Mouse (Mus musculus): ENCODE data around the gene Bsx. TPM values are rescaled to one million over a fixed set of nuclear protein-coding genes. Genes with fewer than 3 reads are reported as not detected.

The Bsx gene
- polyA plus RNA-seq, 1 experiment from 2014 or later: not detected

DNA sequence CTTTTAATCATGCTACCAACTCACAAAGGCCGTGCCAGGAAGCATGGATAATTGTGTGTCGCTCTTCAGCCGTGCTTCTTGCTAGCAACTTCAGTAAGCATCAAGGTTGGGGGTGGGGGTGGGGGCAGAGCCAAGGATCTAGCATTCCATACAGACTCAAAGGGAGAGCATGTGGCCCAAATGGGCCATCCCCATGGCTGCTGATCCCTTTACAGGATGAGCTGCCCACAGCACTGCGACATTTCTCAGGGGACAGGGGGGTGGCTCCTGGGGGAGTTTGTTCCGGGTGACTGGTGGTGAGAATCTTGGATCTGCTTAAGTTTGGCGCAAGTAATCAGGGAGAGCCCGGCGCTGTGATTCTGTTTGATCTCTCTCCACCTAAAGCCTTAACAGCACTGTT, 33.5 kb downstream of the Bsx start:
- Histone ChIP-seq H3K9me3 (no peaks in the 10 kb centered on the region), H3K27me3 (replicated peaks) (no peaks in the 10 kb centered on the region), H3K36me3 (no peaks in the 10 kb centered on the region), H3K4me3 (no peak overlapping the region), H3K4me2 (replicated peaks) (no peak overlapping the region), H3K4me1 (peaks cover 5% of the 10 kb centered on the region; the same call in 1 of the 2 replicates), H3K9ac (no peak overlapping the region), H3K27ac (no peak overlapping the region)
- 36% methylated on average over 8 of the region's 8 CpGs for WGBS
- no peak for ATAC-seq (ENCODE audit: low FRiP score, low read depth)

GRCm38 (mm10) chr9:40908411-40908810, 34.5 kb downstream of the Bsx start:
- Histone ChIP-seq H3K36me3 (no peaks in the 10 kb centered on the region), H3K4me3 (no peak overlapping the region), H3K27ac (no peak overlapping the region), H3K9me3 (no peaks in the 10 kb centered on the region), H3K9ac (no peak overlapping the region), H3K4me2 (replicated peaks) (no peak overlapping the region), H3K27me3 (replicated peaks) (no peaks in the 10 kb centered on the region), H3K4me1 (peaks cover 5% of the 10 kb centered on the region; the same call in 1 of the 2 replicates)
- ATAC-seq (ENCODE audit: low FRiP score, low read depth): no peak
- 77% methylated on average over 8 of the region's 8 CpGs for WGBS

DNA sequence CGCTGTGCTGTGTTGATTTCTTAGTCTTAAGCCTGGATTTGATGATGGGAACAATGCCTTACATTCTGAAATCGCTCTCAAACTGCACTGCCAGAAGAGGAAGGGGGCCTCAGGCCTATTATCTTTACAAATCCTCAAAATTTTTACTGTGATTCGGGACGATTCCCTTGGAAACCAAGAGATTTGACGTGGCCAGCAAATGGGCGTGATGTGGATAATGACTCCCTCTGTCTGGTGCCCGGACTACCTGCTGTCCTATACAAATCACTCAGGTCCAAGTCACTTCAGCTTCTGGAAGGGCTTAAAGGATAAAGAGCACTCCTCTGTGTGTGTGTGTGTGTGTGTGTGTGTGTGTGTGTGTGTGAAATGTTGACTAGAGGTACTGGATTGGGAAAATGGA, 35.0 kb downstream of the Bsx start:
- H3K9me3 ChIP-seq: no peaks in the 10 kb centered on the region
- H3K27me3 ChIP-seq (replicated peaks): no peaks in the 10 kb centered on the region
- H3K27ac ChIP-seq: no peak overlapping the region
- no peak for ATAC-seq (ENCODE audit: low FRiP score, low read depth)
- H3K36me3 ChIP-seq: no peaks in the 10 kb centered on the region
- no peak overlapping the region for H3K4me2 ChIP-seq (replicated peaks)
- H3K4me1 ChIP-seq: peaks cover 5% of the 10 kb centered on the region; the same call in 1 of the 2 replicates
- 36% methylated on average over 7 of the region's 7 CpGs for WGBS
- no peak overlapping the region for H3K4me3 ChIP-seq
- H3K9ac ChIP-seq: no peak overlapping the region

DNA sequence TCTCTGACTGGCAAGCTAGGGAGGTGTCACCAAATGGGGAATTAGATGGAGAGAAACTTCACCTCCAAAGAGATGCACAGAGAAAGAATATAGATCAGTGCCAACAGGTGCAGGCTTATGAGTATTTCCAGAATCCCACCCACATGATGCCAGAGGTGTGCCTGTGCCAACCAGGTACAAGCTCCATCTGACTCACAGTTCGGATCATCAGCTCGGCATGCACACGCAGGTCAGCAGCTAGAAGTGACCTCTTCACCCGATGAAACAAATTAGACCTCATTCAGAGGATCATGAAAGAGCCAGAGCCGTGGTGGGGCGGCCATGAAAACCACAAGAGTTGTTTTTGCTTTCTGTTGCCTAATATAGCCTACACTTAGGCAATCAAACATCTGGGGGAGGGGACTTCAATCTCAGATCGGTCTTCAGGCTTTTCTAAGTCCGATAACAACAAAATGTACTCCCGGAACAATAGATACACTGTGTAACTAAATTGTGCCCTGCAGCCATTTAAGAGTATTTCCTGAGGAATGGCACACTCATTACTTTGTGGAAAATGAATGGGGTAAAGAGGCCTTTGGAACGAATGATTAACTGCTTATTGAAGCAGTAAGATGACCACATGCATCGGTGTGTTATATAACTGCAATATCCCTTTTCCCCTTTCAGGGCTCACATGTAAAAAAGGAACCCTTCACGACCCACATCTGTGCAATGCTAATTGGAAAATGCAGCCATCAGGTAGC, 44.1 kb downstream of the Bsx start:
- no peak overlapping the region for H3K27ac ChIP-seq
- no peaks in the 10 kb centered on the region for H3K27me3 ChIP-seq (replicated peaks)
- H3K36me3 ChIP-seq: no peaks in the 10 kb centered on the region
- ATAC-seq (ENCODE audit: low FRiP score, low read depth): no peak
- no peak overlapping the region for H3K4me3 ChIP-seq
- no peak overlapping the region for H3K9ac ChIP-seq
- no peak overlapping the region for H3K4me2 ChIP-seq (replicated peaks)
- 48% methylated on average over 12 of the region's 12 CpGs for WGBS
- no peaks in the 10 kb centered on the region for H3K9me3 ChIP-seq
- no peaks in the 10 kb centered on the region for H3K4me1 ChIP-seq

DNA sequence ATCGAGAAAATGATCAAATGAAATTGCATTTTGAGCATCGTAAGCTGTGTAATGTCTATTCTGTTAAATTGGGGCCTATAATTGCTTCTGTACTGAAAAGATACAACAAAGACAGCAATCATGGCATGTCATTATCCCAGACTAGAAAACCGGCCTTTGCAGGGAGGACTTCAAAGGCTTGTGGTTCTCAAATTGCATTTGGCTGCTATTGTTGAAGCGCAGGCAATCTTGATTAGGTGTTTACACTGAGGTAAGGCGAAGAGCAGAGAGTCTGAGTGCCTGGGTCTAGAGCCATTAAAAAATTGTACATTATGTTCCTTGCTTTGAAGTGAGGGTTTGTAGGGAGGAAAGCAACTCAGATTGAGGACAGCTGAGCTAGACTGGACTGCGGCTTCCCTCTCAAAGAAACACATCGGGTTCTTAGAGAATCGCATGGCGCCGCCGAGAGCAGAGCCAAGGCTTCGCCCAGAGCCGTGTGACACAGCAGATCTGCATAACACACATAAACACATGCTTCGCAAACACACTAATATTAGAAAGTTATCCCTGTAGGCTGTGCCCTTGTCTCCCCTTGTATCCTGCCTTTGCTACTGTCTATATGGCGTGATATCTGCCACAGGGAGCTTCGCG, 53.5 kb downstream of the Bsx start:
- Histone ChIP-seq H3K4me1 (no peaks in the 10 kb centered on the region), H3K4me3 (no peak overlapping the region), H3K9me3 (no peaks in the 10 kb centered on the region), H3K27ac (no peak overlapping the region), H3K4me2 (replicated peaks) (no peak overlapping the region), H3K27me3 (replicated peaks) (no peaks in the 10 kb centered on the region), H3K9ac (no peak overlapping the region), H3K36me3 (no peaks in the 10 kb centered on the region)
- no peak for ATAC-seq (ENCODE audit: low FRiP score, low read depth)
- WGBS: 65% methylated on average over 17 of the region's 17 CpGs

Other genes with a start within 250 kb of the Bsx start
- gene Gm21915, start 203.5 kb upstream of the Bsx start, polyA plus RNA-seq (2016; fragmentation: Nextera tagmentation; extraction: Ambion mirVana): not detected in 2 replicates
- gene Clmp, start 188.2 kb upstream of the Bsx start, polyA plus RNA-seq (2016; fragmentation: Nextera tagmentation; extraction: Ambion mirVana): 61.1 and 65.3 TPM in 2 replicates
- 2,593 and 2,648 TPM in 2 replicates for gene Hspa8, start 73.1 kb upstream of the Bsx start, polyA plus RNA-seq (2016; fragmentation: Nextera tagmentation; extraction: Ambion mirVana)
- 0.98 and 1.1 TPM in 2 replicates for gene Jhy, start 90.0 kb downstream of the Bsx start, polyA plus RNA-seq (2016; fragmentation: Nextera tagmentation; extraction: Ambion mirVana)
- gene Crtam, start 130.5 kb downstream of the Bsx start, polyA plus RNA-seq (2016; fragmentation: Nextera tagmentation; extraction: Ambion mirVana): 0.18 TPM in 1 of 2 replicates, not detected in the other